Mouse (Mus musculus): ENCODE data around the gene Kcnq1. TPM values are rescaled to one million over a fixed set of nuclear protein-coding genes. Genes with fewer than 3 reads are reported as not detected.

Gene Kcnq1
- total and polyA plus RNA-seq, 3 experiments: not detected

DNA sequence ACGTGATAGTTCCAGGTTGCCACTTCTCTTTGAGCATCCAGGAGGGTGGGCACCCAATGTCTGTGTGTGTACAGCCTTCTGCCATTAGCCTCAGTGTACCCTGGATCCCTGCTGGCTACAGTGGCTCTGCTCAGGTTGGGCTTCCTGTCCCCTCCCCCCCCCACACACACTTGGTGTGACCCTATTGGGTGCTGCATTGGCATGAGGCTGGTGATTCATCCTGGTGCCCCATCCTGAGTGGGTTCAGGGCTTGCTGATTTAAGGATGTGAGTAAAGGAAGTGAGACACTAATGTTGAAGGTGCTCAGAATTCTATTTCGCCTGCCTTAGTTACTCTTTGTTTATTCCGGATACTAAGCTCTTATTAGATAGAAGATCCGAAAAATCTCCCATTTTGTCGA lies 26.7 kb downstream of the Kcnq1 start:
- Histone ChIP-seq H3K79me2 (replicated peaks; ENCODE audit: control insufficient read depth, extremely low read depth, insufficient read depth, poor library complexity, severe bottlenecking) (no peaks in the 10 kb centered on the region), H3K36me3 (replicated peaks in 1 of 2; ENCODE audit: control insufficient read depth in 1 of 2, insufficient read depth in 1 of 2, low read length in 1 of 2) (no peaks in the 10 kb centered on the region), H3K9ac (ENCODE audit: insufficient read depth, low read depth) (no peak overlapping the region), H3K4me2 (ENCODE audit: insufficient read depth, low read depth, poor library complexity, severe bottlenecking) (no peak overlapping the region), H3K4me3 (replicated peaks in 1 of 3; ENCODE audit: low read depth in 2 of 3, low read length in 2 of 3, poor library complexity in 1 of 3) (no peak overlapping the region), H3K27ac (ENCODE audit: insufficient read depth, low read depth) (no peak overlapping the region), H3K4me1 (ENCODE audit: control insufficient read depth in 1 of 2, insufficient read depth in 2 of 2) (peaks cover 0 to 4% of the 10 kb centered on the region in 2 experiments; a peak in 1 of 4 replicates), H3K27me3 (replicated peaks) (peaks cover 77% of the 10 kb centered on the region), H3K9me3 (replicated peaks; ENCODE audit: low read length) (no peaks in the 10 kb centered on the region)
- in situ Hi-C loops (cut with MboI; ENCODE audit: low pct_ligation_motif_present, low pct_unique_long_range_greater_than_20kb, low sequenced_read_pairs): loop anchor here (5.0 to 25.0 kb wide), 2 partner anchors 36 to 604 kb away; no protein-coding TSS in a partner anchor
- TF ChIP-seq HCFC1 (IDR thresholded peaks at IDR 0.05; ENCODE audit: low read depth, low read length) (no peak), RCOR1 (conservative IDR thresholded peaks at IDR 0.05; ENCODE audit: low read depth, low read length) (no peak)
- dilution Hi-C loops (cut with MboI; ENCODE audit: extremely low pct_ligation_motif_present, extremely low pct_unique_long_range_greater_than_20kb, low sequenced_read_pairs): no loop called here
- DNase-seq (ENCODE audit: extremely low read depth): no peak

DNA sequence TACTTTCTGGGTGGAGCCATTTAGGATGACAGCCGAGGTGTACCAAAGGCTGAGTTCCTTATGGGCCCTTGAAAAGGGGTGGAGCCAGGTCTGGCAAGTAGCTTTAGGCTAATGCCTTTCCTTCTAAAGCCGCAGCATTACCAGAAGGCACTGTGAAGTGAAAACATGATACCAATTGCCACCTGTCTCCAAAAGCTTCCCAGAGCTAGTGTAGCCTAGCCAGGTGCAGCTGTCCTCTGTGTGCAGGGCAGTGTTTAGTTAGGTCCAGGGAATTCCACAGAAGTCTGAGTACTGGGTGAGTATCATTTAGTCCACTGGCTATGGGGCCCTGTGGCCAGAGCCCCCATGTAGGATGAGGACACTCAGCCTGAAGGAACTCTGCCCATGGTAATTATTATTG lies 30.0 kb downstream of the Kcnq1 start:
- H3K79me2 ChIP-seq (replicated peaks; ENCODE audit: control insufficient read depth, extremely low read depth, insufficient read depth, poor library complexity, severe bottlenecking): no peaks in the 10 kb centered on the region
- TF ChIP-seq USF1 (IDR thresholded peaks at IDR 0.05; ENCODE audit: low read depth, low read length): no peak
- TF ChIP-seq E2F4 (IDR thresholded peaks at IDR 0.05; ENCODE audit: insufficient replicate concordance, low read depth, low read length): no peak
- dilution Hi-C loops (cut with MboI; ENCODE audit: extremely low pct_ligation_motif_present, extremely low pct_unique_long_range_greater_than_20kb, low sequenced_read_pairs): no loop called here

DNA sequence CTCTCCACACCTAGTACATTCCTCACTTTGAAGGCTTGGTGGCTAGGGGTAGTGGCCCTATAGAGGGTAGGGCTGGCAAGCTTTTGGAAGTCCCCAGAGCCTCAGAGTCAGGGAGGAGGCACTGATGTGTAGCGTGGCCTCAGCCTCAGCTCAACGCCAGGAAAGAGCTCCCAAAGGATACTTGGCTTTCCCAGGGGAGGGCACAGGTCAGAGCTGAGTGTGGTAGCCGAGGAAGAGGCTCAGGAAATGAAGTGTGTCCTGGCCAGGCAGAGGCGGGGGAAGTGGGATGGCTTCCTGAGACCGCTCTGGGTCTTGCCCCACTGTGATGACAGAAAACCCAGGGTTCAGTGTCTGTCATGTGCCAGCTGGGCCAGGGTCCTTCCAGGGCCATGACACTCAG lies 30.4 kb downstream of the Kcnq1 start:
- TF ChIP-seq PAX5 (IDR thresholded peaks at IDR 0.05; ENCODE audit: low read length) (no peak), ZNF384 (IDR thresholded peaks at IDR 0.05; ENCODE audit: low read depth, low read length) (no peak)
- Histone ChIP-seq H3K4me2 (ENCODE audit: insufficient read depth, low read depth, poor library complexity, severe bottlenecking) (no peak overlapping the region), H3K36me3 (replicated peaks in 1 of 2; ENCODE audit: control insufficient read depth in 1 of 2, insufficient read depth in 1 of 2, low read length in 1 of 2) (no peaks in the 10 kb centered on the region), H3K9ac (ENCODE audit: insufficient read depth, low read depth) (no peak overlapping the region), H3K9me3 (replicated peaks; ENCODE audit: low read length) (no peaks in the 10 kb centered on the region), H3K27ac (ENCODE audit: insufficient read depth, low read depth) (no peak overlapping the region), H3K79me2 (replicated peaks; ENCODE audit: control insufficient read depth, extremely low read depth, insufficient read depth, poor library complexity, severe bottlenecking) (no peaks in the 10 kb centered on the region), H3K4me3 (replicated peaks in 1 of 3; ENCODE audit: low read depth in 2 of 3, low read length in 2 of 3, poor library complexity in 1 of 3) (no peak overlapping the region), H3K27me3 (replicated peaks) (peaks cover 75% of the 10 kb centered on the region), H3K4me1 (ENCODE audit: control insufficient read depth in 1 of 2, insufficient read depth in 2 of 2) (peaks cover 0 to 4% of the 10 kb centered on the region in 2 experiments; a peak in 1 of 4 replicates)
- dilution Hi-C loops (cut with MboI; ENCODE audit: extremely low pct_ligation_motif_present, extremely low pct_unique_long_range_greater_than_20kb, low sequenced_read_pairs) (no loop called here), in situ Hi-C loops (cut with MboI; ENCODE audit: low pct_ligation_motif_present, low pct_unique_long_range_greater_than_20kb, low sequenced_read_pairs) (loop anchor here (25.0 kb wide), 1 partner anchor 601 kb away; no protein-coding TSS in a partner anchor)
- no peak for DNase-seq (ENCODE audit: extremely low read depth)

More for the DNA sequence above, 30.0 kb downstream of the Kcnq1 start:
- H3K4me3 ChIP-seq (replicated peaks in 1 of 3; ENCODE audit: low read depth in 2 of 3, low read length in 2 of 3, poor library complexity in 1 of 3): no peak overlapping the region
- no peak overlapping the region for H3K9ac ChIP-seq (ENCODE audit: insufficient read depth, low read depth)
- H3K9me3 ChIP-seq (replicated peaks; ENCODE audit: low read length): no peaks in the 10 kb centered on the region
- H3K4me1 ChIP-seq (ENCODE audit: control insufficient read depth in 1 of 2, insufficient read depth in 2 of 2): peaks cover 0 to 4% of the 10 kb centered on the region in 2 experiments; a peak in 1 of 4 replicates
- no peak overlapping the region for H3K4me2 ChIP-seq (ENCODE audit: insufficient read depth, low read depth, poor library complexity, severe bottlenecking)
- no peaks in the 10 kb centered on the region for H3K36me3 ChIP-seq (replicated peaks in 1 of 2; ENCODE audit: control insufficient read depth in 1 of 2, insufficient read depth in 1 of 2, low read length in 1 of 2)
- in situ Hi-C loops (cut with MboI; ENCODE audit: low pct_ligation_motif_present, low pct_unique_long_range_greater_than_20kb, low sequenced_read_pairs): loop anchor here (25.0 kb wide), 1 partner anchor 601 kb away; no protein-coding TSS in a partner anchor
- no peak overlapping the region for H3K27ac ChIP-seq (ENCODE audit: insufficient read depth, low read depth)
- peaks cover 79% of the 10 kb centered on the region for H3K27me3 ChIP-seq (replicated peaks)
- DNase-seq (ENCODE audit: extremely low read depth): no peak

DNA sequence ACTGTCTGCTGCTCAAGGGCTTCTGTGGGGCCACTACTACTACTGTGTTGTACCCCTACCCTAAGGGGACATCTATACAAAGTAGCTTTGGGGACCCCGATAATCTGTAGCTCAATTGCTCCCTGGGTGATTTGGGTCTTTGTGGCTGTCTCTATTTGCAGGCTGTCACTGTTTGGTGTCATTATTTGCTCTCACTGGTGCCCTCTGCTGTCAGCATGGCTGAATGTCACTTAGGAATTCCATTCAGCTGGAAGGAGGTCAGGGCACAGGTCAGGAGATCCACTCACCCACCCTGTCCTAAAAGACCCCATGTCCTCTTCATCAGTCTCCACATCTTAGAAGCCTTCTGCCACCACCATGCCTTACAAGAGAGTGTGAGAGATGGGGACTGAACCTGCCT lies 32.6 kb downstream of the Kcnq1 start:
- no peaks in the 10 kb centered on the region for H3K4me1 ChIP-seq (ENCODE audit: control insufficient read depth in 1 of 2, insufficient read depth in 2 of 2)
- no peak overlapping the region for H3K9ac ChIP-seq (ENCODE audit: insufficient read depth, low read depth)
- in situ Hi-C loops (cut with MboI; ENCODE audit: low pct_ligation_motif_present, low pct_unique_long_range_greater_than_20kb, low sequenced_read_pairs) (loop anchor here (25.0 kb wide), 1 partner anchor 599 kb away; no protein-coding TSS in a partner anchor), dilution Hi-C loops (cut with MboI; ENCODE audit: extremely low pct_ligation_motif_present, extremely low pct_unique_long_range_greater_than_20kb, low sequenced_read_pairs) (no loop called here)
- no peak overlapping the region for H3K4me2 ChIP-seq (ENCODE audit: insufficient read depth, low read depth, poor library complexity, severe bottlenecking)
- no peaks in the 10 kb centered on the region for H3K36me3 ChIP-seq (replicated peaks in 1 of 2; ENCODE audit: control insufficient read depth in 1 of 2, insufficient read depth in 1 of 2, low read length in 1 of 2)
- no peak overlapping the region for H3K27ac ChIP-seq (ENCODE audit: insufficient read depth, low read depth)
- no peaks in the 10 kb centered on the region for H3K9me3 ChIP-seq (replicated peaks; ENCODE audit: low read length)
- TF ChIP-seq E2F4 (IDR thresholded peaks at IDR 0.05; ENCODE audit: insufficient replicate concordance, low read depth, low read length) (no peak), RCOR1 (conservative IDR thresholded peaks at IDR 0.05; ENCODE audit: low read depth, low read length) (no peak), ELF1 (IDR thresholded peaks at IDR 0.05; ENCODE audit: low read depth, low read length) (no peak), POLR2AphosphoS2 (IDR thresholded peaks at IDR 0.05; ENCODE audit: low read depth, low read length) (no peak), SMC3 (IDR thresholded peaks at IDR 0.05; ENCODE audit: low read depth, low read length) (peak; percentile 79), BHLHE40 (IDR thresholded peaks at IDR 0.05; ENCODE audit: low read depth, low read length) (no peak), RAD21 (IDR thresholded peaks at IDR 0.05; ENCODE audit: low read depth, low read length) (peak; percentile 41), TCF12 (IDR thresholded peaks at IDR 0.05; ENCODE audit: low read depth, low read length) (no peak), CTCF (conservative IDR thresholded peaks at IDR 0.05 in 1 of 2, IDR thresholded peaks at IDR 0.05 in 1 of 2; ENCODE audit: low read depth in 2 of 2, low read length in 2 of 2) (peak; percentile 34 to 79; a peak in 2 of 4 replicates)
- no peaks in the 10 kb centered on the region for H3K79me2 ChIP-seq (replicated peaks; ENCODE audit: control insufficient read depth, extremely low read depth, insufficient read depth, poor library complexity, severe bottlenecking)
- H3K4me3 ChIP-seq (replicated peaks in 1 of 3; ENCODE audit: low read depth in 2 of 3, low read length in 2 of 3, poor library complexity in 1 of 3): no peak overlapping the region
- DNase-seq (ENCODE audit: extremely low read depth): peak; percentile 38
- H3K27me3 ChIP-seq (replicated peaks): peaks cover 82% of the 10 kb centered on the region
